Mouse (Mus musculus): ENCODE measurements at regions not wholly inside any gene's neighbourhood (a gene's known extent, or its start where the extent isn't known, plus 50 kb on each side); places are given as distances from the start of the nearest gene placed in this dataset.

GRCm38 (mm10) chr1:39063666-39064385 lies 78.4 kb downstream of the Pdcl3 start:
- TF ChIP-seq POLR2A (IDR thresholded peaks at IDR 0.05; ENCODE audit: control insufficient read depth, extremely low read depth, insufficient read depth, low read length, poor library complexity) (no peak), CTCF (IDR thresholded peaks at IDR 0.05; ENCODE audit: borderline replicate concordance, control insufficient read depth, extremely low read depth, insufficient read depth, low read length, poor library complexity) (no peak)
